Mouse (Mus musculus) G1E (cell line): ENCODE results near the gene Prrc2c.

Source experiments
- CTCF ChIP-seq: IDR thresholded peaks from 2 replicates; pipeline ENCODE4 v1.5.1; 2012; ENCODE audit warnings: low read depth, low read length, inconsistent platforms, mixed read lengths
- GATA1 ChIP-seq: IDR thresholded peaks from 2 replicates; pipeline ENCODE4 v1.6.1; 2012; ENCODE audit warnings: borderline replicate concordance, low read length, inconsistent platforms, mixed read lengths
- POLR2AphosphoS5 ChIP-seq: IDR thresholded peaks from 2 replicates; pipeline ENCODE4 v1.6.1; 2012; ENCODE audit warnings: low read depth, low read length, inconsistent platforms; ENCODE audit not compliant: insufficient replicate concordance
- TAL1 ChIP-seq: conservative IDR thresholded peaks from 2 replicates; pipeline ENCODE4 v1.6.1; 2012; ENCODE audit warnings: low read depth, low read length, inconsistent platforms, mixed read lengths

- TF ChIP-seq CTCF (no peak), TAL1 (no peak), GATA1 (no peak), POLR2AphosphoS5 (no peak)
These were observed 42.5 kb downstream of the Prrc2c start for GRCm38 (mm10) chr1:162697866-162698265.
